24 mouse cellular contexts compared by ENCODE assay signal in the genomic region with DNA sequence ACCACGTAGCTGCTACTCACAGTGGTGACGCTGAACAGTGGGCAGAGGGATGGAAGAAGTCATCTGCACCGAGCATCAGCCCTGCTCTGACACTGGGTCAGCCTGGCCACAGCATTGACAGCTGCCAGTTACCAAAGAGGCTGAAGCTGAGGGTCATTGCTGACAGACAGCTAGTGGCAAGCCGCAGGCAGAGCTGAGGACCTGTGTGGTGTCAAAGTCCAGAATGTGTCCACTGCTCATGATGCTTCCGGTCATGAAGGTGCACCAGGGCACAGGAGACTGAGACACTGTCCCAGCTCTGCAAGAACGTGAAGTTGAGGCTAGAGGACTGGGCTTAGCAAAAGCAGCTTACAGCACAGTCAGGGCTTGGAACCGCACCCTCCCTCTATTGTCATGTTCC. TPM values are rescaled to one million over a fixed set of nuclear protein-coding genes. Genes with fewer than 3 reads are reported as not detected.
A peak's percentile ranks its signal among the peaks of the same experiment; 100 is the strongest.
DNase-seq lines count a peak whose midpoint lies in the region; ATAC-seq and TF ChIP-seq lines count a peak whose summit lies in the region.
"Had no signal": no experiment of that assay in that cellular context is flagged by ENCODE, and none has a peak within 500 bp of the region (broad histone marks: within the 10 kb centered on the region; RNA-seq: fewer than 3 reads in every experiment).

No protein-coding gene starts in this region.

- no peak overlapping the region for H3K27ac ChIP-seq in kidney, adult 2 months (ENCODE audit: insufficient read depth, low read depth, low read length)
- no peak overlapping the region for H3K27ac ChIP-seq in liver, embryonic 16.5 days (ENCODE audit: low read length)
- H3K27ac ChIP-seq: forebrain, embryonic 10.5 days; forebrain, embryonic 13.5 days; heart, embryonic 15.5 days; hindbrain, embryonic 14.5 days; hindbrain, postnatal 0 days had no signal

- no peak overlapping the region for H3K4me3 ChIP-seq in kidney, adult 2 months (ENCODE audit: insufficient read depth, low read depth, low read length)
- H3K4me3 ChIP-seq in megakaryocyte, embryonic 14.5 days (replicated peaks): peak overlapping the region; percentile 65
- no peak overlapping the region for H3K4me3 ChIP-seq in liver, embryonic 16.5 days (ENCODE audit: low read depth, low read length)
- H3K4me3 ChIP-seq: forebrain, embryonic 10.5 days; forebrain, embryonic 13.5 days; heart, embryonic 12.5 days; heart, embryonic 15.5 days had no signal

- H3K36me3 ChIP-seq in kidney, adult 2 months (ENCODE audit: control insufficient read depth, insufficient read depth, low read length): no peaks in the 10 kb centered on the region
- H3K36me3 ChIP-seq in megakaryocyte, embryonic 14.5 days (replicated peaks; ENCODE audit: low read length): no peaks in the 10 kb centered on the region
- no peaks in the 10 kb centered on the region for H3K36me3 ChIP-seq in liver, embryonic 16.5 days (ENCODE audit: control insufficient read depth, insufficient read depth)
- H3K36me3 ChIP-seq: forebrain, embryonic 10.5 days; heart, embryonic 12.5 days; heart, embryonic 15.5 days had no signal

- no peaks in the 10 kb centered on the region for H3K27me3 ChIP-seq in kidney, adult 2 months (replicated peaks; ENCODE audit: control insufficient read depth, insufficient read depth, low read length)
- peaks cover 36% of the 10 kb centered on the region for H3K27me3 ChIP-seq in megakaryocyte, embryonic 14.5 days (replicated peaks)
- H3K27me3 ChIP-seq in liver, embryonic 16.5 days (ENCODE audit: control insufficient read depth, insufficient read depth, low read depth, low read length): no peaks in the 10 kb centered on the region
- H3K27me3 ChIP-seq: forebrain, embryonic 13.5 days had no signal

- no peak overlapping the region for H3K4me2 ChIP-seq in liver, embryonic 16.5 days (ENCODE audit: low read depth, low read length)
- H3K4me2 ChIP-seq: forebrain, embryonic 13.5 days; heart, embryonic 12.5 days; heart, embryonic 15.5 days; hindbrain, embryonic 14.5 days had no signal

- intact Hi-C loops in gastrocnemius, postnatal 36 days (cut with DNase I): no loop called here

- DNase-seq in kidney, adult 2 months: peak; percentile 20
- no peak for DNase-seq in kidney, adult 8-10 months
- DNase-seq in gastrocnemius, postnatal 36 days: no peak
- no peak for DNase-seq in B cell, adult 2 months
- DNase-seq: adrenal gland, postnatal 10 days; adrenal gland, postnatal 36 days; cerebellum, adult 18-20 months; cerebellum, adult 9-10 months; cerebellum, postnatal 14 days; gastrocnemius, postnatal 10 days; heart, adult 18-20 months; heart, postnatal 14 days; heart, postnatal 4 days had no signal

- H3K9ac ChIP-seq in liver, embryonic 16.5 days (ENCODE audit: low read depth, low read length): no peak overlapping the region
- H3K9ac ChIP-seq: forebrain, embryonic 13.5 days; heart, embryonic 12.5 days; heart, embryonic 15.5 days; hindbrain, embryonic 14.5 days had no signal

- H3K4me1 ChIP-seq in kidney, adult 2 months (ENCODE audit: control insufficient read depth, insufficient read depth, low read length): peaks cover 5% of the 10 kb centered on the region
- peaks cover 11% of the 10 kb centered on the region for H3K4me1 ChIP-seq in megakaryocyte, embryonic 14.5 days
- peaks cover 5% of the 10 kb centered on the region for H3K4me1 ChIP-seq in liver, embryonic 16.5 days (ENCODE audit: control insufficient read depth, low read depth, low read length)

- TF ChIP-seq CTCF in kidney, adult 2 months (conservative IDR thresholded peaks at IDR 0.05; ENCODE audit: insufficient read depth, insufficient read length, low read depth, low read length): no peak

- no peak for ATAC-seq in megakaryocyte, adult 5-6 weeks (ENCODE audit: poor library complexity, severe bottlenecking)
- peak; percentile 65 for ATAC-seq in liver, embryonic 16.5 days (ENCODE audit: low read depth)
- ATAC-seq: CD4-positive, CD25-positive, alpha-beta regulatory T cell, adult 4 months; forebrain, embryonic 13.5 days; forebrain, embryonic 16.5 days; hindbrain, postnatal 0 days had no signal

- peaks cover 11% of the 10 kb centered on the region; the same call in 1 of the 2 replicates for H3K9me3 ChIP-seq in megakaryocyte, embryonic 14.5 days
- no peaks in the 10 kb centered on the region for H3K9me3 ChIP-seq in liver, embryonic 16.5 days (replicated peaks; ENCODE audit: control insufficient read depth, low read length)
- H3K9me3 ChIP-seq: forebrain, embryonic 10.5 days; forebrain, embryonic 13.5 days; heart, embryonic 12.5 days; heart, embryonic 15.5 days had no signal

- 75% methylated on average over 7 of the region's 7 CpGs for WGBS in kidney, adult 2 months
- WGBS in liver, embryonic 16.5 days (ENCODE audit: insufficient replicate concordance): 70% methylated on average over 7 of the region's 7 CpGs

- no peak for TF ChIP-seq POLR2A in kidney, adult 2 months (IDR thresholded peaks at IDR 0.05; ENCODE audit: low read depth, low read length)

RNA-seq across cellular contexts. Expression of gene Prdm2, which starts 4.4 kb away (rescaled TPM):
- polyA plus RNA-seq in kidney, adult 2 months (2012; rRNA removed): 10.1 and 13.9 TPM in 2 replicates
- polyA plus RNA-seq in megakaryocyte, embryonic 14.5 days (2012; ENCODE audit: insufficient read depth, low replicate concordance): 1.2 and 4.5 TPM in 2 replicates
- 24.4 and 29.6 TPM in 2 replicates for total RNA-seq in megakaryocyte, adult 5-6 weeks (2015)
- total RNA-seq in megakaryocyte, adult 5-6 weeks (2017): 16.3 and 19.1 TPM in 2 replicates
- polyA plus RNA-seq in liver, embryonic 16.5 days (2015; fragmentation: Nextera tagmentation; extraction: Ambion mirVana): 3.3 TPM in 2 replicates
- total RNA-seq in gastrocnemius, postnatal 36 days (2021): 10 to 100 TPM; 17.9 to 19.7 TPM
